Mouse (Mus musculus) C2C12 (cell line): ENCODE measurements around the gene Abca7. TPM values are rescaled to one million over a fixed set of nuclear protein-coding genes. Genes with fewer than 3 reads are reported as not detected.
"Not testable (repeated sequence)": the region's sequence is repeated elsewhere in the genome, so short reads cannot be mapped to it uniquely, and the experiment has no call there.

Source experiments
- H3K27me3 ChIP-seq: one replicate; pipeline ENCODE4 v1.6.1; 2011; ENCODE audit not compliant: control insufficient read depth, insufficient read depth, insufficient read length
- H3K36me3 ChIP-seq: one replicate; pipeline ENCODE4 v1.6.1; 2011; ENCODE audit not compliant: control insufficient read depth, insufficient read depth
- H3K4me3 ChIP-seq: one replicate; pipeline ENCODE4 v1.5.1; 2011; ENCODE audit warnings: mild to moderate bottlenecking, control low read depth; ENCODE audit not compliant: poor library complexity, insufficient read depth, severe bottlenecking
- H3K79me2 ChIP-seq: one replicate; pipeline ENCODE4 v1.6.1; 2011; ENCODE audit not compliant: control insufficient read depth, insufficient read depth
- H3K79me3 ChIP-seq: one replicate; pipeline ENCODE4 v1.6.1; 2011; ENCODE audit warnings: low read depth, control low read depth
- H3ac ChIP-seq: one replicate; pipeline ENCODE3; 2011; ENCODE audit warnings: low read depth; ENCODE audit not compliant: control insufficient read depth, insufficient read length
- CEBPB ChIP-seq: IDR thresholded peaks from one replicate; pipeline ENCODE4 v1.6.1; 2011; ENCODE audit warnings: low read depth, mild to moderate bottlenecking, control low read depth, moderate library complexity
- CTCF ChIP-seq: IDR thresholded peaks from one replicate; pipeline ENCODE4 v1.5.1; 2011; ENCODE audit not compliant: control insufficient read depth, insufficient read depth, insufficient read length
- FOSL1 ChIP-seq: IDR thresholded peaks from one replicate; pipeline ENCODE4 v1.8.0; 2011; ENCODE audit warnings: mild to moderate bottlenecking, low read length; ENCODE audit not compliant: poor library complexity, insufficient read depth, severe bottlenecking
- MAX ChIP-seq: IDR thresholded peaks from one replicate; pipeline ENCODE4 v1.6.1; 2011; ENCODE audit warnings: mild to moderate bottlenecking, control low read depth
- MYOD1 ChIP-seq: IDR thresholded peaks from one replicate; pipeline ENCODE4 v1.6.1; 2011; ENCODE audit warnings: low read depth; ENCODE audit not compliant: control insufficient read depth, insufficient read length
- MYOG ChIP-seq: IDR thresholded peaks from one replicate; pipeline ENCODE4 v1.6.1; 2011; ENCODE audit not compliant: control insufficient read depth, insufficient read length; ENCODE audit errors: extremely low read depth
- USF1 ChIP-seq: IDR thresholded peaks from one replicate; pipeline ENCODE4 v1.6.1; 2011; ENCODE audit warnings: low read depth, mild to moderate bottlenecking, control low read depth, moderate library complexity
- polyA plus RNA-seq: library from polyadenylated mRNA; unstranded; fragments of >200 nt; fragmentation: generic; extraction: Trizol; gene quantifications from one replicate; pipeline ENCODE4 v1.2.1, GENCODE M21; 2012; ENCODE audit warnings: missing spikeins

Gene Abca7
- polyA plus RNA-seq, 1 experiment, result 10.7 TPM

- peaks cover 4% of the 10 kb centered on the region for H3K79me3 ChIP-seq
- TF ChIP-seq CEBPB (no peak), MYOG (no peak), FOSL1 (no peak), USF1 (no peak), CTCF (no peak), MAX (no peak), MYOD1 (no peak)
- no peaks in the 10 kb centered on the region for H3K36me3 ChIP-seq
- H3ac ChIP-seq, result no peak overlapping the region
- H3K27me3 ChIP-seq, result no peaks in the 10 kb centered on the region
- no peak overlapping the region for H3K4me3 ChIP-seq
- H3K79me2 ChIP-seq, result peaks cover 5% of the 10 kb centered on the region
Observed at GRCm38 (mm10) chr10:80044087-80044486, 47.8 kb downstream of the Abca7 start.

- H3K36me3 ChIP-seq, H3K4me3 ChIP-seq, H3K79me2 ChIP-seq, H3K27me3 ChIP-seq, H3ac ChIP-seq, H3K79me3 ChIP-seq: not testable (repeated sequence)
Observed at GRCm38 (mm10) chr10:80045364-80045763, 49.1 kb downstream of the Abca7 start.

- Histone ChIP-seq H3K4me3 (no peak overlapping the region), H3K79me2 (no peaks in the 10 kb centered on the region), H3ac (no peak overlapping the region), H3K36me3 (no peaks in the 10 kb centered on the region), H3K27me3 (no peaks in the 10 kb centered on the region), H3K79me3 (no peaks in the 10 kb centered on the region)
- TF ChIP-seq MAX, result no peak
- TF ChIP-seq MYOD1, result no peak
- no peak for TF ChIP-seq FOSL1
- TF ChIP-seq MYOG, result no peak
- TF ChIP-seq USF1, result no peak
- no peak for TF ChIP-seq CEBPB
- no peak for TF ChIP-seq CTCF
Observed at GRCm38 (mm10) chr10:80045766-80046165, 49.5 kb downstream of the Abca7 start.

- Histone ChIP-seq H3ac (no peak within 1 kb of the TSS), H3K27me3 (no peaks in the 10 kb centered on the region), H3K4me3 (no peak within 1 kb of the TSS), H3K79me2 (no peaks in the 10 kb centered on the region), H3K79me3 (no peaks in the 10 kb centered on the region), H3K36me3 (no peaks in the 10 kb centered on the region)
- TF ChIP-seq MAX (no peak), CTCF (no peak), USF1 (no peak), MYOG (no peak), CEBPB (no peak), MYOD1 (no peak), FOSL1 (no peak)
Observed at GRCm38 (mm10) chr10:80047041-80047565, 50.8 kb downstream of the Abca7 start, which contains the start of gene Gpx4. TSS of gene Gpx4 (plus strand) at chr10:80047166.

- Histone ChIP-seq H3ac (no peak overlapping the region), H3K27me3 (no peaks in the 10 kb centered on the region), H3K4me3 (no peak overlapping the region), H3K36me3 (no peaks in the 10 kb centered on the region), H3K79me3 (no peaks in the 10 kb centered on the region), H3K79me2 (no peaks in the 10 kb centered on the region)
- TF ChIP-seq MYOG (no peak), FOSL1 (no peak), CTCF (no peak), MYOD1 (no peak), CEBPB (no peak), MAX (no peak), USF1 (no peak)
Observed at GRCm38 (mm10) chr10:80048396-80048795, 52.1 kb downstream of the Abca7 start.

GRCm38 (mm10) chr10:80048834-80049233, 52.5 kb downstream of the Abca7 start:
- Histone ChIP-seq H3K36me3 (no peaks in the 10 kb centered on the region), H3K27me3 (no peaks in the 10 kb centered on the region), H3K4me3 (no peak overlapping the region), H3K79me2 (peaks cover 4% of the 10 kb centered on the region), H3ac (no peak overlapping the region), H3K79me3 (peaks cover 2% of the 10 kb centered on the region)
- TF ChIP-seq MYOG (no peak), USF1 (no peak), MAX (no peak)
